Mouse (Mus musculus) heart, postnatal 0 days (tissue): ENCODE measurements around the gene Fam13c.

Experiments
- CTCF ChIP-seq: IDR thresholded peaks from 2 replicates; pipeline ENCODE4 v1.5.1; 2016; ENCODE audit warnings: antibody characterized with exemption, control low read depth, low read depth
- EP300 ChIP-seq: IDR thresholded peaks from 2 replicates; pipeline ENCODE4 v1.6.1; 2016; ENCODE audit warnings: antibody characterized with exemption, low read depth

- TF ChIP-seq CTCF, result no peak
- TF ChIP-seq EP300, result no peak
Observed at GRCm38 (mm10) chr10:70581556-70582211, 141.4 kb downstream of the Fam13c start.
